Mouse (Mus musculus) neural tube, embryonic 15.5 days (tissue): ENCODE data around the gene Mrpl33. TPM values are rescaled to one million over a fixed set of nuclear protein-coding genes. Genes with fewer than 3 reads are reported as not detected.

Experiments used
- ATAC-seq: fragments of 200-750 bp; cut with Nextera tagmentation; 2 replicates; pipeline ENCODE4 v1.8.0; 2017; ENCODE audit warnings: mild to moderate bottlenecking, moderate TSS enrichment, moderate library complexity; ENCODE audit not compliant: low FRiP score
- H3K27ac ChIP-seq: fragments of 300-500 bp; sonication (generic); replicated peaks from 2 replicates; pipeline ENCODE4 v1.5.1; 2015; ENCODE audit warnings: mild to moderate bottlenecking, inconsistent platforms
- H3K27me3 ChIP-seq: fragments of 300-500 bp; sonication (generic); replicated peaks from 2 replicates; pipeline ENCODE4 v1.6.1; 2015; ENCODE audit warnings: inconsistent platforms
- H3K36me3 ChIP-seq: fragments of 300-500 bp; sonication (generic); 2 replicates; pipeline ENCODE4 v1.6.1; 2015; ENCODE audit warnings: inconsistent platforms
- H3K4me1 ChIP-seq: fragments of 300-500 bp; sonication (generic); 2 replicates; pipeline ENCODE4 v1.6.1; 2015; ENCODE audit warnings: inconsistent platforms
- H3K4me2 ChIP-seq: fragments of 300-500 bp; sonication (generic); 2 replicates; pipeline ENCODE4 v1.6.1; 2015; ENCODE audit warnings: inconsistent platforms, mild to moderate bottlenecking, moderate library complexity
- H3K4me3 ChIP-seq: fragments of 300-500 bp; sonication (generic); replicated peaks from 2 replicates; pipeline ENCODE4 v1.5.1; 2015; ENCODE audit warnings: mild to moderate bottlenecking, inconsistent platforms
- H3K9ac ChIP-seq: fragments of 300-500 bp; sonication (generic); replicated peaks from 2 replicates; pipeline ENCODE4 v1.6.1; 2015; ENCODE audit warnings: mild to moderate bottlenecking, inconsistent platforms
- H3K9me3 ChIP-seq: fragments of 300-500 bp; sonication (generic); replicated peaks from 2 replicates; pipeline ENCODE4 v1.6.1; 2016; ENCODE audit warnings: inconsistent platforms
- WGBS: fragments of 180-500 bp; shearing (Covaris S2); methylation state at CpG from one replicate; pipeline ENCODE4 v1.1.7; 2015; ENCODE audit warnings: mixed read lengths; 5-methylcytosine and 5-hydroxymethylcytosine counted together
- microRNA-seq: library from miRNA; unstranded; fragments of <30 nt; microRNA quantifications from one replicate; pipeline ENCODE4, GENCODE M21; 2017
- polyA plus RNA-seq: library from polyadenylated mRNA; unstranded; fragments of >200 nt; fragmentation: Nextera tagmentation; extraction: Ambion mirVana; gene quantifications from 2 replicates; pipeline ENCODE4 v1.2.1, GENCODE M21; 2015

The Mrpl33 gene
- polyA plus RNA-seq, 1 experiment from 2014 or later = 235 TPM

- WGBS = 88% methylated on average over 2 of the region's 2 CpGs
- H3K36me3 ChIP-seq = no peaks in the 10 kb centered on the region
- no peak for ATAC-seq
- H3K4me2 ChIP-seq = no peak overlapping the region
- no peaks in the 10 kb centered on the region for H3K27me3 ChIP-seq
- no peak overlapping the region for H3K9ac ChIP-seq
- no peak overlapping the region for H3K27ac ChIP-seq
- H3K4me1 ChIP-seq = no peaks in the 10 kb centered on the region
- H3K4me3 ChIP-seq = no peak overlapping the region
- H3K9me3 ChIP-seq = no peaks in the 10 kb centered on the region
Measured at GRCm38 (mm10) chr5:31713280-31713711, 116.6 kb downstream of the Mrpl33 start.

GRCm38 (mm10) chr5:31713841-31714264, 117.1 kb downstream of the Mrpl33 start:
- Histone ChIP-seq H3K27ac (no peak overlapping the region), H3K4me2 (no peak overlapping the region), H3K36me3 (no peaks in the 10 kb centered on the region), H3K9me3 (no peaks in the 10 kb centered on the region), H3K9ac (no peak overlapping the region), H3K4me3 (no peak overlapping the region), H3K4me1 (no peaks in the 10 kb centered on the region), H3K27me3 (no peaks in the 10 kb centered on the region)
- WGBS = 79% methylated on average over 5 of the region's 5 CpGs
- no peak for ATAC-seq

Small RNA genes lying within 50 kb of the gene (microRNA-seq; reads per million reads assigned to microRNA genes)
- not detected for gene Mir3473e

Other genes with a start within 250 kb of the Mrpl33 start
- 97.9 and 110 TPM in 2 replicates for gene Zfp512, start 144.5 kb upstream of the Mrpl33 start, polyA plus RNA-seq
- gene 4930548H24Rik, start 111.2 kb upstream of the Mrpl33 start, polyA plus RNA-seq = not detected in 2 replicates
- gene Gpn1, start 102.2 kb upstream of the Mrpl33 start, polyA plus RNA-seq = 76.5 and 80.8 TPM in 2 replicates
- gene Slc4a1ap, start 69.9 kb upstream of the Mrpl33 start, polyA plus RNA-seq = 32.4 and 38.1 TPM in 2 replicates
- gene Supt7l, start 69.1 kb upstream of the Mrpl33 start, polyA plus RNA-seq = 25.5 and 26.0 TPM in 2 replicates
- 2.3 and 4.9 TPM in 2 replicates for gene Rbks, start 100.7 kb downstream of the Mrpl33 start, polyA plus RNA-seq
- 54.8 and 61.8 TPM in 2 replicates for gene Babam2, start 100.7 kb downstream of the Mrpl33 start, polyA plus RNA-seq